In genomic region chr1:187609021-187609852, GRCm38 (mm10) we compare ENCODE assay signal across 8 mouse cellular contexts. TPM values are rescaled to one million over a fixed set of nuclear protein-coding genes. Genes with fewer than 3 reads are reported as not detected.
DNase-seq lines count a peak whose midpoint lies in the region; ATAC-seq and TF ChIP-seq lines count a peak whose summit lies in the region.

No protein-coding gene starts in this region.

- 0 out of 2 replicates have a peak, but pooled peaks have one; percentile 48 for ATAC-seq in frontal cortex, adult (ENCODE audit: low TSS enrichment)
- peak; percentile 38; the same call in 1 of the 2 replicates for ATAC-seq in granulocyte monocyte progenitor cell, adult 5-6 weeks (replicated peaks; ENCODE audit: poor library complexity, severe bottlenecking)
- ATAC-seq in lung, postnatal 0 days: peak; percentile 12; the same call in 1 of the 2 replicates

- no peaks in the 10 kb centered on the region for H3K9me3 ChIP-seq in lung, postnatal 0 days (ENCODE audit: low read length)

- H3K4me3 ChIP-seq in brown adipose tissue, adult 24 weeks (ENCODE audit: insufficient read depth, low read depth, low read length): peak overlapping the region; percentile 79
- peak overlapping the region; percentile 91 for H3K4me3 ChIP-seq in kidney, adult 2 months (ENCODE audit: insufficient read depth, low read depth, low read length)
- H3K4me3 ChIP-seq in lung, postnatal 0 days (ENCODE audit: low read depth, low read length): peak overlapping the region; percentile 49

- no peak overlapping the region for H3K9ac ChIP-seq in lung, postnatal 0 days (replicated peaks; ENCODE audit: low read depth)

- TF ChIP-seq EP300 in lung, postnatal 0 days (IDR thresholded peaks at IDR 0.05): no peak

- WGBS in kidney, adult 2 months: under 1% methylated on average over 72 of the region's 72 CpGs
- WGBS in lung, postnatal 0 days: under 1% methylated on average over 70 of the region's 72 CpGs

- no peaks in the 10 kb centered on the region; the same call in 1 of the 2 replicates for H3K4me1 ChIP-seq in brown adipose tissue, adult 24 weeks (ENCODE audit: control insufficient read depth, insufficient read depth, insufficient read length, low read length)
- H3K4me1 ChIP-seq in kidney, adult 2 months (ENCODE audit: control insufficient read depth, insufficient read depth, low read length): peaks cover 32% of the 10 kb centered on the region
- no peaks in the 10 kb centered on the region; the same call in 1 of the 2 replicates for H3K4me1 ChIP-seq in lung, postnatal 0 days (ENCODE audit: insufficient read depth, low read depth, low read length)

- TF ChIP-seq CTCF in kidney, adult 2 months (conservative IDR thresholded peaks at IDR 0.05; ENCODE audit: insufficient read depth, insufficient read length, low read depth, low read length): no peak
- TF ChIP-seq CTCF in lung, postnatal 0 days (IDR thresholded peaks at IDR 0.05): 0 out of 2 replicates have a peak, but pooled peaks have one; percentile 24

- no peaks in the 10 kb centered on the region for H3K27me3 ChIP-seq in kidney, adult 2 months (replicated peaks; ENCODE audit: control insufficient read depth, insufficient read depth, low read length)
- H3K27me3 ChIP-seq in lung, postnatal 0 days (replicated peaks; ENCODE audit: insufficient read depth, low read length): peaks cover 53% of the 10 kb centered on the region

- H3K4me2 ChIP-seq in lung, postnatal 0 days (replicated peaks; ENCODE audit: low read depth, low read length): peak overlapping the region; percentile 83

- peak overlapping the region; percentile 89 for H3K27ac ChIP-seq in brown adipose tissue, adult 24 weeks (replicated peaks; ENCODE audit: low read depth, low read length)
- peak overlapping the region; percentile 99 for H3K27ac ChIP-seq in kidney, adult 2 months (ENCODE audit: insufficient read depth, low read depth, low read length)
- no peak overlapping the region for H3K27ac ChIP-seq in lung, postnatal 0 days (ENCODE audit: low read length)

- no peak for DNase-seq in frontal cortex, postnatal 36 days (ENCODE audit: low spot score in 2 of 2)
- DNase-seq in kidney, adult 2 months: peak; percentile 87
- peak; percentile 21 for DNase-seq in lung, postnatal 0 days (ENCODE audit: low spot score)
- peak; percentile 55 for DNase-seq in testis, postnatal 10 days (ENCODE audit: low spot score)
- DNase-seq in thymus, adult 18-20 months: no peak

- TF ChIP-seq POLR2A in kidney, adult 2 months (IDR thresholded peaks at IDR 0.05; ENCODE audit: low read depth, low read length): peak; percentile 32

- no peaks in the 10 kb centered on the region for H3K36me3 ChIP-seq in kidney, adult 2 months (ENCODE audit: control insufficient read depth, insufficient read depth, low read length)
- H3K36me3 ChIP-seq in lung, postnatal 0 days (ENCODE audit: insufficient read depth, low read length): no peaks in the 10 kb centered on the region

RNA-seq across cellular contexts. Expression of gene Esrrg, which starts 0.6 kb away (rescaled TPM):
- polyA plus RNA-seq in brown adipose tissue, adult 24 weeks (2012; ENCODE audit: insufficient read depth, insufficient read length, missing spikeins): 12.5 and 12.7 TPM in 2 replicates
- total RNA-seq in granulocyte monocyte progenitor cell, adult 5-6 weeks (2014; fragmentation: Nextera tagmentation): not detected in 2 replicates
- not detected in 2 replicates for total RNA-seq in granulocyte monocyte progenitor cell, adult 5-6 weeks (2017)
- polyA plus RNA-seq in kidney, adult 2 months (2012; rRNA removed): 19.5 and 24.2 TPM in 2 replicates
- 0.54 and 0.93 TPM in 2 replicates for polyA plus RNA-seq in lung, postnatal 0 days (2015; fragmentation: Nextera tagmentation; extraction: Ambion mirVana)

Comparison
In these comparisons a context has a peak if more than half of its experiments do, and no peak if none do; other contexts are left out.
1. DNase-seq: peak in kidney, adult 2 months (single experiment), lung, postnatal 0 days (single experiment) and testis, postnatal 10 days (single experiment); none in frontal cortex, postnatal 36 days (0 of 2) and thymus, adult 18-20 months (0 of 2).
2. Peak in every context shown above with its lines, with median percentiles within 50 percentile points of each other: ATAC-seq and H3K4me3 ChIP-seq.